Mouse (Mus musculus) lung, adult 2 months (tissue): ENCODE results near the gene Lrrc1. TPM values are rescaled to one million over a fixed set of nuclear protein-coding genes. Genes with fewer than 3 reads are reported as not detected.
"Not testable (repeated sequence)": the region's sequence is repeated elsewhere in the genome, so short reads cannot be mapped to it uniquely, and the experiment has no call there.

Experiments used
- DNase-seq: peaks from one replicate; pipeline ENCODE4 v3.0.0; 2022
- H3K4me1 ChIP-seq: fragments of 200-500 bp; 2 replicates; pipeline ENCODE4 v1.6.1; 2011; ENCODE audit warnings: low read length; ENCODE audit not compliant: control insufficient read depth, insufficient read depth
- H3K4me3 ChIP-seq: fragments of 200-500 bp; replicated peaks from 2 replicates; pipeline ENCODE3; 2011; ENCODE audit warnings: low read depth, mild to moderate bottlenecking, control low read depth, low read length; ENCODE audit errors: extremely low read depth
- CTCF ChIP-seq: fragments of 200-500 bp; IDR thresholded peaks from 2 replicates; pipeline ENCODE4 v1.5.1; 2011; ENCODE audit warnings: mild to moderate bottlenecking, low read length, control low read depth; ENCODE audit not compliant: insufficient read depth
- POLR2A ChIP-seq: fragments of 200-500 bp; IDR thresholded peaks from 2 replicates; pipeline ENCODE4 v1.6.1; 2011; ENCODE audit warnings: low read depth, mild to moderate bottlenecking, control low read depth, low read length, borderline replicate concordance; ENCODE audit errors: extremely low read depth
- WGBS: fragments of 180-500 bp; shearing (Covaris S2); methylation state at CpG from one replicate; pipeline ENCODE4 v1.1.7; 2018; 5-methylcytosine and 5-hydroxymethylcytosine counted together
- polyA plus RNA-seq: library from polyadenylated mRNA; depleted of rRNA; stranded (reverse); fragments of >200 nt; gene quantifications from 2 replicates; pipeline ENCODE4 v1.2.3, GENCODE M21; 2012

Gene Lrrc1
- polyA plus RNA-seq, 1 experiment: 45.3 TPM

- no peak for DNase-seq
- Histone ChIP-seq H3K4me3 (no peak overlapping the region), H3K4me1 (no peaks in the 10 kb centered on the region)
- TF ChIP-seq CTCF (no peak), POLR2A (no peak)
Measured at GRCm38 (mm10) chr9:77577409-77577808, 32.7 kb upstream of the Lrrc1 start.

- H3K4me3 ChIP-seq: no peak overlapping the region
- DNase-seq: no peak
- H3K4me1 ChIP-seq: no peaks in the 10 kb centered on the region
- TF ChIP-seq POLR2A (no peak), CTCF (no peak)
Measured at GRCm38 (mm10) chr9:77576320-77576719, 31.6 kb upstream of the Lrrc1 start.

- DNase-seq, H3K4me3 ChIP-seq, H3K4me1 ChIP-seq: not testable (repeated sequence)
- WGBS: 55% methylated on average over 4 of the region's 4 CpGs
Measured at GRCm38 (mm10) chr9:77574996-77575395, 30.3 kb upstream of the Lrrc1 start.

- WGBS: 75% methylated on average over 4 of the region's 4 CpGs
Measured at GRCm38 (mm10) chr9:77571851-77572250, 27.2 kb upstream of the Lrrc1 start.

GRCm38 (mm10) chr9:77568789-77569506 lies 24.3 kb upstream of the Lrrc1 start:
- DNase-seq: no peak
- 55% methylated on average over 13 of the region's 13 CpGs for WGBS
- Histone ChIP-seq H3K4me3 (no peak overlapping the region), H3K4me1 (no peaks in the 10 kb centered on the region)
- no peak for TF ChIP-seq POLR2A
- TF ChIP-seq CTCF: no peak

More at GRCm38 (mm10) chr9:77571851-77572250, 27.2 kb upstream of the Lrrc1 start:
- H3K4me3 ChIP-seq: no peak overlapping the region
- no peaks in the 10 kb centered on the region for H3K4me1 ChIP-seq
- TF ChIP-seq CTCF (no peak), POLR2A (no peak)
- no peak for DNase-seq

GRCm38 (mm10) chr9:77561827-77562226 lies 17.2 kb upstream of the Lrrc1 start:
- TF ChIP-seq CTCF: no peak
- TF ChIP-seq POLR2A: no peak
- no peak for DNase-seq
- H3K4me3 ChIP-seq: no peak overlapping the region

GRCm38 (mm10) chr9:77557963-77558362 lies 13.3 kb upstream of the Lrrc1 start:
- no peaks in the 10 kb centered on the region for H3K4me1 ChIP-seq
- no peak for TF ChIP-seq POLR2A
- TF ChIP-seq CTCF: no peak
- WGBS: 61% methylated on average over 3 of the region's 3 CpGs

More at GRCm38 (mm10) chr9:77561827-77562226, 17.2 kb upstream of the Lrrc1 start:
- no peaks in the 10 kb centered on the region for H3K4me1 ChIP-seq

GRCm38 (mm10) chr9:77557181-77557580 lies 12.5 kb upstream of the Lrrc1 start:
- Histone ChIP-seq H3K4me3 (no peak overlapping the region), H3K4me1 (no peaks in the 10 kb centered on the region)
- WGBS: 82% methylated on average over 4 of the region's 4 CpGs
- no peak for DNase-seq
- TF ChIP-seq CTCF (no peak), POLR2A (no peak)

More at GRCm38 (mm10) chr9:77557963-77558362, 13.3 kb upstream of the Lrrc1 start:
- no peak for DNase-seq
- H3K4me3 ChIP-seq: no peak overlapping the region

GRCm38 (mm10) chr9:77556435-77556834 lies 11.8 kb upstream of the Lrrc1 start:
- WGBS: 78% methylated on average over 9 of the region's 9 CpGs
- no peak overlapping the region for H3K4me3 ChIP-seq
- TF ChIP-seq CTCF (no peak), POLR2A (no peak)
- no peak for DNase-seq
- no peaks in the 10 kb centered on the region for H3K4me1 ChIP-seq

GRCm38 (mm10) chr9:77553465-77553864 lies 8.8 kb upstream of the Lrrc1 start:
- no peak for DNase-seq
- WGBS: 66% methylated on average over 2 of the region's 2 CpGs
- H3K4me1 ChIP-seq: no peaks in the 10 kb centered on the region
- TF ChIP-seq POLR2A: no peak
- no peak for TF ChIP-seq CTCF
- no peak overlapping the region for H3K4me3 ChIP-seq

- Histone ChIP-seq H3K4me1 (no peaks in the 10 kb centered on the region), H3K4me3 (no peak overlapping the region)
- no peak for DNase-seq
- TF ChIP-seq CTCF (no peak), POLR2A (no peak)
- 64% methylated on average over 7 of the region's 7 CpGs for WGBS
Measured at GRCm38 (mm10) chr9:77551036-77551512, 6.4 kb upstream of the Lrrc1 start.
